Mouse (Mus musculus): Measurements from ENCODE around the gene Fcf1.

Gene Fcf1

DNA sequence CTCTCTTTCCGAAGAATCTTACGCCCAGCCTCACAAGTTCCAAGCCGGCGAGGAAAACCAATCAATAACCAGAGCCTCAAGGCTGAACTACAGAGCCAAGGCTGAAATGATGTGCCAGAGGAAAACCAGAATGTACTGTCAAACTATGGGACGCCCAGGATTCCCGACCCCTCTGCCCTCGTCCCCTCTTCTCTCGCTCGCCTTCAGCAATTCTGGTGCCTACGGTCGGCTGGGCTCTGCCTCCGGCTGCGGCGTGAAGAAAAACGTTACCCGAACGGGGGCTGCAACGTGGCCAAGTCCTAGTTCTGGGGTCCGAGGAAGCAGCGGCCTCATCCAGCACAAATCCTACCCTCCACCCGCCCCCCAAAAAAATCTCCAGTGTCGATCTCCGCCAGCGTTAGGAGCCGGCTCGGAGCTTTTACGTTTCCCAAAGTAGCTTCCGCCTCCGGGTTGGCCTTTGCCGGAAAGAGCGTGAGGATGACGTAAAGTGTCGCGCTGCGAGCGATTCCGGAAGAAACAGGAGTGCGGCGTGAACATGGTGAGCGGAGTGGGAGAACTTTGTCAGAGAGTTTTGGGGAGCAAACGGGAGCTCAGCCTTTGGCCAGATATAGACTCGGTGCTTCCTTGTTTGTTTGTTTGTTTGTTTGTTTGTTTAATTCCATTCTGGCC, at the start of gene Fcf1, which contains the start of gene Arel1:
Gene Fcf1, plus strand, starts transcription at position 470 of the 669 bp plus-strand sequence.
Gene Arel1, minus strand, starts transcription at position 473 of the 669 bp plus-strand sequence.
- peak; percentile 88 for DNase-seq

- no peak for DNase-seq
Observed at GRCm38 (mm10) chr12:84921881-84922419, 48.7 kb upstream of the Fcf1 start.

DNA sequence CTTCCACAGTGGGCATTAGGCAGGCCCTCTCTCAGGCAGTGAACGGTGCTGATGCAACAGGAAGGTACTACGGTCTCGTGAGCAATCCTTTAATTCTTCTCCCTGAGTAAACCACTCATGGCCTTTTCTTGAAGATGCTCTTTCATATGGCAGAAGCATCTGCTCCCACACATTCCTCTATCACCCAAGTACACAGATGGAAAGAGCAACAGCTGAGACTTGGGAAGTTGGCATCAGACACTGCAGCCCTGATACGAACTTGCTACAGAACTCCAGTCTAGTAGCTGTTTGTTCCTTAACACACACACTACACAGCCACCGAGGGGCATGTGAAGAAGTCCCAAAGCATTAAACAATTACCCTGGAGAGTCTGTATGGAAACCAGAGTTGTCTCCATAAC, 46.4 kb upstream of the Fcf1 start:
- DNase-seq: no peak

GRCm38 (mm10) chr12:84926542-84926941, 44.2 kb upstream of the Fcf1 start:
- no peak for DNase-seq

GRCm38 (mm10) chr12:84932210-84932609, 38.5 kb upstream of the Fcf1 start:
- DNase-seq: no peak

- DNase-seq: no peak
Observed at GRCm38 (mm10) chr12:84935343-84935742, 35.4 kb upstream of the Fcf1 start.

DNA sequence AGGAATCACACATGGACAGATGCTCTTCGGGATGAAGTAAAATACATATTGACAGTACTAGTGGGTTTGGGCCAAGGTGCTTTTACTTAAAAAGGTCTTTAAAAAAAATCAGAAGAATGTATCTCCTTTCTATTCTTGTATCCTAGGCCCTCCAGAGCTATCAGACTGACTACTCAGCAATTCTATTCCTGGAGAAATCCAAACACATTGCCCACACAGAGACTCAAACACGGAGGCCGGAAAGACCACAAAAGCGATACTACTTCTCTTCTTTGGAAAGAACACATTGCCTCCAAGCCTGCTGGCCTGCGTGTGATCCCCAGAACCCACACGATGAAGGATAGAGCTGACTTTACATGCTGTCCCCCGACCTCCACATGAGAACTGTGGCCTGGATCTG, 31.6 kb upstream of the Fcf1 start:
- DNase-seq: no peak

- no peak for DNase-seq
Observed at GRCm38 (mm10) chr12:84940343-84940742, 30.4 kb upstream of the Fcf1 start.

DNA sequence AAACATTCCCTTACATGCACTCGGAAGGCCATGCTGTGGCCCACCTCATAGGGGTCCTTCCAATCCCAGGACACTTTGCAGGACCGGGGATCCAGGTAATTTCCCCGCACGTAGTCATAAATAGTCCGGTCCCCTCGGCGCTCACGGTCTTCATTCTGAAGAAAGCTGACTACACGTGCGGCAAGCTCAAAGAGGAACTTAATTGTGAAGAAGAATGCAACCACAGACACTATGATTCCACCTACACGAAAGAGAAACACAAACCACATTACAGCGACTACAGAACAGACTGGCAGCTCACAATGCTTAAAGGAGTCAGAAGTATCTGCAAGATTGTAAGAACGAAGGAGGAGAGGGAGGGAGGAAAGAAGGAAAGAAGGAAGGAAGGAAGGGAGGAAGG, 29.0 kb upstream of the Fcf1 start:
- DNase-seq: no peak

GRCm38 (mm10) chr12:84943006-84943952, 27.4 kb upstream of the Fcf1 start:
- no peak for DNase-seq

DNA sequence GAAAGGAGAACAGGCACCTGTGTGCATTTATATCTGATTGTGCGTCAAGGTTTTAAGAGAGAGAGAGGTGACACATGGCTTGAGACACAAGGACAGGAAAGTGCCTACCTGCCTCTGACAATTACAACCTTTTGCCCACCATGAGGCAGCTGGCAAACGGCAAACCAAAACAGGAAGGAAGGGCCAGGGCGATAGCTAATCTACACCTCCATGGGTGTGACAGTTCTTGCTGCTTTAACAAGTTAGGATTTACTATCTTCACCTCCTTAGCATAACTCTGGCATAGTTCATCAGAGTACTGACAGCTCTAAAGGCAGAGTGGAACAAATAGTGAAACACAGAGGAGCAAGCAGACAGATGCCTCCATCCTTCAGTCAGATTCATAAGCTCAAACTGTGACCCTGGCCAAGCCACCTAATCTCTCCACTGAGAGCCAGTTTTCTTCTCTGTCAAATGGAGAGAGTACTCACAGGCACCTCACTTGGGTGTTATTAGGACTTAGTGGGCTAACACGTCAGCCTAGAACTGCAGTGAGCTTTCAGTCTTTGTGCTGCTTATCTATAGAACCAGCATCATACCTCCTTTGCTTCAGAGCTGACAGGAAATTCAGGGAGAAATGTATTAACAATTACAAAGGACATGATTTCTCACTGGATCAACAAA, 26.4 kb upstream of the Fcf1 start:
- DNase-seq: no peak

GRCm38 (mm10) chr12:84944813-84945553, 25.7 kb upstream of the Fcf1 start:
- DNase-seq: no peak

GRCm38 (mm10) chr12:84947894-84948583, 22.7 kb upstream of the Fcf1 start:
- DNase-seq: peak; percentile 87

DNA sequence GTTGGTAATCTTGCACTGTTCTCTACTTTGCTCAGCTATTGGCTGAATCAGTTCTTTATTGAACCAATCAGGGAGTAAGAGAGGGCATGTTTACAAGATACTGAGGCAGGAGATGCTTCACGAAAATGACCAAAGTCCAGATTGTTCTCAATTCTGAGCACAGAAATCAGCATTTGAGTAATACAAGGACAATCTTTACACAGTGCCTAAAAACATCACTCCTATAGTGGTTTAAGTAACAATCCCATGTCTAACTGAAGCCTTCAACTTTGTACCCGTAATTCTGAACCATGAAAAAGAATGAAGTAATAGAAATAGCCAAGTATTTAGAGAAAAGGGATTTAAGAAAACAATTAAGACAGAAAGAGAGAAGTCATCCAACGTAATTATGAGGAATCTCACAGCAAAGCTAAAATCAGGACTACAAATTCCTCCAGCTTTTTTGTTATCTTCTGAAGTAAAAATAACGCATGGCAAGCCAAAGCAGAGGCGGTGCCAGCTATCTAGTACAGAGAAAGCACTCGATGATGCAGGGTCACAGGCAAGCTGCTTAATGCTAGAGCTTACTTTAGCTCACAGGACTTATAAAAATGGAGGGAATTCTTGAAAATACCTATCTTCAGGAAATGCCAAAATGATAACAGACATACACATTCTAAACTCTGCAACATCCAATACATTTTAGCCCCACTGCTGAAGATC, 22.0 kb upstream of the Fcf1 start:
- no peak for DNase-seq

DNA sequence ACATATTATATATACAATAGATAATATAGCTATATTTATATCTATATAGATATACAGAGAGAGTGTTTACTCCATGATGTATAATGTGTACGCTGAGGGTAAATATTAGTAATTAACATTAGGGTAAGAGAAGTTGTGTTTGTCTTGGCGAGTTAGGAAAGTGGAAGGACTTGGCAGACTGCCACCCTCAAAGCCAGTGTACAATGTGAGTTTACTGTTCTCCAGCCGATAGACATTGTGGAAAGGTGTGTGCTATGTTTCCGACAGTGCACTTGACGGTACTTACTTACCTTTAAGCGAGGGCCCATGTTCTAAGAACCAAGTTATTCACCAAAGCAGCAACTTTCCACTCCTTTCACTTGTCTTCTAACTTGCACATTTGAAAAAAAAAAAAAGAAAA, 19.9 kb upstream of the Fcf1 start:
- no peak for DNase-seq

- DNase-seq: no peak
Observed at GRCm38 (mm10) chr12:84951531-84951930, 19.2 kb upstream of the Fcf1 start.

DNA sequence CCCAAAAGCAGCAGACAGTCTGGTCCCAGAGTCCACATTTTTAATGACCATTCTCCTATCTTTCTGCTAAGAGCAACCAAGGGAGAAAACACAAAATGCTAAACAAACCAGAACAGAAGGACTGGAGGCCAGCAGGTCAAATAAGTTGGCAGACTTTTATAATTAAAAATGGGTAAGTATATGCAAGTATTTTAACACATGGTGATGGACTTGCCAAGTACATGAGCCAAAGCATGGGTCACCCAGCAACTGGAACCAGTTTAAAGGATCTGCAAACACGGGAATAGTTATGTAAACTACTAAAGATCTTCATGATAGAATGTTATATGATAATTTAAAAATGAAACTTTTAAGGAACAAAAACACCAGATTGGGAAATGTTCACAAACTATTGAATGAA, 18.3 kb upstream of the Fcf1 start:
- no peak for DNase-seq

DNA sequence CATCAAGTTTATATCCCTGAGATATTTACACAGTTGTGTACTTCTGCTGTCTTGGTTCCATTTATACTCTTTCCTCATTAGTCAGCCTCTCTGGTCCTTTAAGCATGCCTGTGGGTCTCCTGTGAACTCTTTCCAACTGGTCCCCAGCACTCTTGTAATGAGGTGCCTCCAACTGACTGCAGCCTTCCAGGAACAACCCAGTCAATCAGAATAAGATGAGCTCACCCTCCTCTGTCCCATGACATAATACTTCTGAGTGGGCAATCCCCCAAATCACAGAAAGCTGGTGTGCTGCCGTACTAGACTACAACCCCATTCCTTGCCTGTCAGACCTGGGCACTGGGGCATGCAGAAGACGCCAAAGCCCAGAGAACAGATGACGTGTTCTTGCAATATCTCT, 14.4 kb upstream of the Fcf1 start:
- DNase-seq: no peak

DNA sequence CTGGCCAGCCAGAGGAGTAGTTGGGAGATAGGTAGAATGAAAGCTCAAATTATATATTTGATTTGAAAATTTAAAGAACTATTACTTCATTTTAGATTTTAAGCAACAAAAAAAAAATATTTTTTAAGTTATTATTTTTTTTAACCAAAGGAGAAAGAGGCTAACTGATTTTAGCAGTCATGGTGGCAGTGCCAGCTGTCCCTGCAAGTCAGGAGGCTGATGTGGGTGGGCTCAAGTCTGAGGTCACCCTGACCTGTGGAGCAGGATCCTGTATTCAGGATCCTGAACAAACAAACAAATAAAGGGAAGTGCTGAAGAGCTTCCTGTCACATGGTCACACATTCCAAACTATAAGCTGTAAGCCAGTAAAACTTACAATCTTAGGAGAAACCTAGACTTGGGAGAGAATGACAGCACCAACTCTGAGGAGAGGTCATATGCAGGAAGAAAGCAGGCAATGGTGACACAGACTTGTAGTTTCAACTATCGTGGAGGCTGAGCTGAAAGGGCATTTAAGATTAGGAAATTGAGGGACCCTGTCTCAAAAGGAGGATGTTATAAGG, 11.8 kb upstream of the Fcf1 start:
- DNase-seq: no peak

DNA sequence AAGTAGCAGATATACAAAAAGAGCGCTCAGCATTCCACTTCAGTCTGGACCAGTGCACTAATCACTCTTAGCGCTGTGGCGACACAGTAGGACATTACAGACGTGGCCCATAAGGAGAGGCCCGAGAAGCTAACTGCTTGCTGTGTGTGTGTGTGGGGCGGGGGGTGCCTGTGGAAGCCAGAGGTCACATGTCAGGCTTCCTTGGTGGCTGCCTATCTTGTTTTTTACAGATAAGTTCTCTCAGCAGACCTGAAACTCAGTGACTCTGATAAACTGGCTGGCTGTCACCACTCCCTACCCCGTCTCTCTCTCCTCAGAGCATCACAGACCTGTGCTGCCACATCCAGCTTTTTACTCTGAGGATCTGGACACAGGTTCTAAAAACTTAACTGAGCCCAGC, 8.1 kb upstream of the Fcf1 start:
- DNase-seq: no peak

All from cerebellum, adult 9-11 months (tissue).